Mouse (Mus musculus): ENCODE measurements around the gene Gm21983. TPM values are rescaled to one million over a fixed set of nuclear protein-coding genes. Genes with fewer than 3 reads are reported as not detected.

Gene Gm21983
- polyA plus RNA-seq, 1 experiment from 2014 or later = 0.54 TPM

MicroRNA genes within 50 kb of the gene (microRNA counts, 519-probe panel; counts per million panel counts)
- 1,299 counts per million, percentile 25 among the panel's probes with 10 or more counts for microRNA mmu-miR-1191

Small RNA genes lying within 50 kb of the gene (microRNA-seq; reads per million reads assigned to microRNA genes)
- gene Mir1191 (2.6 reads per million, percentile 12 among the genes with 10 or more reads in this experiment), gene Mir3101 (1.2 reads per million)

Other genes with a start within 250 kb of the Gm21983 start
- not detected in 2 replicates for gene Cyp2a22, start 241.7 kb downstream of the Gm21983 start, polyA plus RNA-seq (2015; fragmentation: Nextera tagmentation; extraction: Ambion mirVana)
- not detected in 2 replicates for gene Cyp2a12, start 152.0 kb downstream of the Gm21983 start, polyA plus RNA-seq (2015; fragmentation: Nextera tagmentation; extraction: Ambion mirVana)
- 0.15 TPM in 1 of 2 replicates, not detected in the other for gene Cyp2f2, start 61.2 kb downstream of the Gm21983 start, polyA plus RNA-seq (2015; fragmentation: Nextera tagmentation; extraction: Ambion mirVana)
- gene Cyp2t4, start 27.4 kb downstream of the Gm21983 start, polyA plus RNA-seq (2015; fragmentation: Nextera tagmentation; extraction: Ambion mirVana) = 0.21 and 0.25 TPM in 2 replicates
- 91.5 and 95.7 TPM in 2 replicates for gene Egln2, start 14.3 kb downstream of the Gm21983 start, polyA plus RNA-seq (2015; fragmentation: Nextera tagmentation; extraction: Ambion mirVana)
- gene Rab4b, start 2.2 kb downstream of the Gm21983 start, polyA plus RNA-seq (2015; fragmentation: Nextera tagmentation; extraction: Ambion mirVana) = 104 and 106 TPM in 2 replicates
- gene Mia, start 71 bp upstream of the Gm21983 start, polyA plus RNA-seq (2015; fragmentation: Nextera tagmentation; extraction: Ambion mirVana) = 18.2 and 18.8 TPM in 2 replicates
- 3.1 and 4.1 TPM in 2 replicates for gene BC024978, start 14.7 kb upstream of the Gm21983 start, polyA plus RNA-seq (2015; fragmentation: Nextera tagmentation; extraction: Ambion mirVana)
- 192 and 197 TPM in 2 replicates for gene Snrpa, start 15.2 kb upstream of the Gm21983 start, polyA plus RNA-seq (2015; fragmentation: Nextera tagmentation; extraction: Ambion mirVana)
- 6.0 and 7.0 TPM in 2 replicates for gene Itpkc, start 47.6 kb upstream of the Gm21983 start, polyA plus RNA-seq (2015; fragmentation: Nextera tagmentation; extraction: Ambion mirVana)
- gene Coq8b, start 51.9 kb upstream of the Gm21983 start, polyA plus RNA-seq (2015; fragmentation: Nextera tagmentation; extraction: Ambion mirVana) = 21.1 and 23.7 TPM in 2 replicates
- 51.2 and 53.6 TPM in 2 replicates for gene Numbl, start 77.3 kb upstream of the Gm21983 start, polyA plus RNA-seq (2015; fragmentation: Nextera tagmentation; extraction: Ambion mirVana)
- 14.1 and 14.3 TPM in 2 replicates for gene Ltbp4, start 156.6 kb upstream of the Gm21983 start, polyA plus RNA-seq (2015; fragmentation: Nextera tagmentation; extraction: Ambion mirVana)
- gene Shkbp1, start 174.9 kb upstream of the Gm21983 start, polyA plus RNA-seq (2015; fragmentation: Nextera tagmentation; extraction: Ambion mirVana) = 47.4 and 55.1 TPM in 2 replicates
- gene Gm20479, start 176.3 kb upstream of the Gm21983 start, polyA plus RNA-seq (2015; fragmentation: Nextera tagmentation; extraction: Ambion mirVana) = not detected in 2 replicates

Measured in midbrain, embryonic 16.5 days (tissue).